Mouse (Mus musculus): ENCODE data around the gene Timm44.

Timm44 gene

GRCm38 (mm10) chr8:4230612-4231351 is 44.9 kb downstream of the Timm44 start:
- no peak for DNase-seq

- DNase-seq, result no peak
Observed at GRCm38 (mm10) chr8:4229784-4230183, 45.9 kb downstream of the Timm44 start.

- DNase-seq, result no peak
Observed at GRCm38 (mm10) chr8:4227919-4228318, 47.8 kb downstream of the Timm44 start.

- no peak for DNase-seq
Observed at GRCm38 (mm10) chr8:4226739-4227347, 48.9 kb downstream of the Timm44 start, which contains the start of gene Lrrc8e. TSS of gene Lrrc8e (plus strand) at chr8:4226827.

- DNase-seq, result no peak
Observed at GRCm38 (mm10) chr8:4226323-4226722, 49.4 kb downstream of the Timm44 start.

- no peak for DNase-seq
Observed at GRCm38 (mm10) chr8:4222059-4222458, 53.7 kb downstream of the Timm44 start.

GRCm38 (mm10) chr8:4219617-4220016 is 56.1 kb downstream of the Timm44 start:
- DNase-seq, result no peak

- DNase-seq, result no peak
Observed at GRCm38 (mm10) chr8:4216791-4217621, 58.7 kb downstream of the Timm44 start, which contains the start of gene Prr36. TSS of gene Prr36 (minus strand) at chr8:4217459.

- DNase-seq, result no peak
Observed at GRCm38 (mm10) chr8:4216296-4216695, 59.4 kb downstream of the Timm44 start.

- peak; percentile 41 for DNase-seq
Observed at GRCm38 (mm10) chr8:4214006-4214980, 61.4 kb downstream of the Timm44 start.

GRCm38 (mm10) chr8:4213210-4214005 is 62.3 kb downstream of the Timm44 start:
- peak; percentile 52 for DNase-seq

- no peak for DNase-seq
Observed at GRCm38 (mm10) chr8:4212809-4213209, 62.9 kb downstream of the Timm44 start.

GRCm38 (mm10) chr8:4211097-4211496 is 64.6 kb downstream of the Timm44 start:
- DNase-seq, result no peak

Data from kidney, adult 11 months (tissue).